Mouse (Mus musculus): ENCODE data around the gene Git1.

DNA sequence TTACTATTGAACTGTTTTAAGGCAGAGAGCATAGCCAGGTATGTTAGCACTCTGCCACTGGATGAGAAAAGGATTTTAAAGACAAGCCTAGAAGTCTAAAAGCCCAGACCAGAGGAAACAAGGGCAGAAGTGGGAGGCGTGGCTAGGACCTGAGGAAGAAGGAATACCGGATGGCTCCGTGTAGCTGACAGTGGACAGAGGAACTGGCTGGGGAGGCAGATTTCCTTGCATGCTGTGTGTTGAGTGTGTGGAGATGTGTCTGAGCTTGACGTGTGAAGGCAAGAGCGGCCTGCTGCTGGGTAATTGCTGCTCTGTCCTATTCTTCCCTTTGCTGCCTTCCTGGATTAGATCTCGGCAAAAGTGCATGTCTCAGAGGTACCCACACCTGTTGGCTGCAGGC lies 9.1 kb downstream of the Git1 start:
- TF ChIP-seq CTCF (IDR thresholded peaks at IDR 0.05; ENCODE audit: control insufficient read depth, insufficient read depth, insufficient read length): no peak
- no peak for TF ChIP-seq MAX (IDR thresholded peaks at IDR 0.05)
- TF ChIP-seq USF1 (IDR thresholded peaks at IDR 0.05; ENCODE audit: low read depth): no peak
